Mouse (Mus musculus) liver, embryonic 14.5 days (tissue): ENCODE data around the gene Hist1h2bb. TPM values are rescaled to one million over a fixed set of nuclear protein-coding genes. Genes with fewer than 3 reads are reported as not detected.
A peak's percentile ranks its signal among the peaks of the same experiment; 100 is the strongest.

Experiments used
- ATAC-seq: fragments of 200-750 bp; cut with Nextera tagmentation; 2 replicates; pipeline ENCODE4 v1.8.0; 2017; ENCODE audit warnings: moderate number of reproducible peaks, mild to moderate bottlenecking, moderate library complexity; ENCODE audit not compliant: insufficient read depth
- DNase-seq, 3 experiments: peaks; one replicate each; pipeline ENCODE4 v3.0.0-alpha.2; 2012 to 2013; ENCODE audit warnings: low read depth in 3 of 3, low spot score in 3 of 3
- H3K27ac ChIP-seq: fragments of 300-500 bp; sonication (generic); 2 replicates; pipeline ENCODE4 v1.5.1; 2014; ENCODE audit warnings: moderate library complexity, mild to moderate bottlenecking, control low read depth, inconsistent platforms
- H3K27me3 ChIP-seq: fragments of 300-500 bp; sonication (generic); 2 replicates; pipeline ENCODE4 v1.6.1; 2014; ENCODE audit warnings: mild to moderate bottlenecking, low read length, moderate library complexity; ENCODE audit not compliant: control insufficient read depth, insufficient read depth
- H3K36me3 ChIP-seq: fragments of 300-500 bp; sonication (generic); replicated peaks from 2 replicates; pipeline ENCODE4 v1.6.1; 2014; ENCODE audit warnings: low read depth; ENCODE audit not compliant: control insufficient read depth, insufficient read depth
- H3K4me1 ChIP-seq, 2 experiments: fragments of 200-500 bp in 1 of 2; fragments of 300-500 bp in 1 of 2; sonication (generic) in 1 of 2; replicated peaks; 2 replicates each; pipeline ENCODE4 v1.6.1; 2012 to 2014; ENCODE audit warnings: antibody characterized with exemption in 1 of 2, inconsistent platforms in 1 of 2, low read length in 1 of 2; ENCODE audit not compliant: control insufficient read depth in 2 of 2, insufficient read depth in 2 of 2
- H3K4me2 ChIP-seq: fragments of 300-500 bp; sonication (generic); 2 replicates; pipeline ENCODE4 v1.6.1; 2014; ENCODE audit warnings: low read depth, mild to moderate bottlenecking, control low read depth, moderate library complexity
- H3K4me3 ChIP-seq, 2 experiments: fragments of 200-500 bp in 1 of 2; fragments of 300-500 bp in 1 of 2; sonication (generic) in 1 of 2; 2 replicates each; pipeline ENCODE4 v1.5.1; 2012 to 2014; ENCODE audit warnings: low read depth in 2 of 2, low read length in 2 of 2, mild to moderate bottlenecking in 2 of 2, control low read depth in 1 of 2, inconsistent platforms in 1 of 2, moderate library complexity in 1 of 2; ENCODE audit not compliant: insufficient read depth in 1 of 2
- H3K9ac ChIP-seq: fragments of 300-500 bp; sonication (generic); replicated peaks from 2 replicates; pipeline ENCODE4 v1.6.1; 2014; ENCODE audit warnings: mild to moderate bottlenecking, control low read depth, moderate library complexity
- H3K9me3 ChIP-seq: fragments of 300-500 bp; sonication (generic); 2 replicates; pipeline ENCODE4 v1.6.1; 2016; ENCODE audit warnings: low read length, mixed read lengths; ENCODE audit not compliant: control insufficient read depth
- CTCF ChIP-seq: IDR thresholded peaks from 2 replicates; pipeline ENCODE4 v1.5.1; 2016; ENCODE audit warnings: antibody characterized with exemption, low read depth, control low read depth
- EP300 ChIP-seq: IDR thresholded peaks from 2 replicates; pipeline ENCODE4 v1.6.1; 2016; ENCODE audit warnings: antibody characterized with exemption, low read depth
- WGBS: fragments of 180-500 bp; shearing (Covaris S2); extraction: QIAGEN DNeasy Blood & Tissue Kit; methylation state at CpG from one replicate; pipeline ENCODE4 v1.1.7; 2014; ENCODE audit not compliant: insufficient replicate concordance; 5-methylcytosine and 5-hydroxymethylcytosine counted together
- polyA plus RNA-seq, 2 experiments: library from polyadenylated mRNA; depleted of rRNA in 1 of 2; stranded (reverse) in 1 of 2; unstranded in 1 of 2; fragments of >200 nt; fragmentation: Nextera tagmentation in 1 of 2; extraction: Ambion mirVana in 1 of 2; gene quantifications; 2 replicates each; pipeline versions ENCODE4 v1.2.1 to v1.2.3; 2012 to 2014

Gene Hist1h2bb
- polyA plus RNA-seq, 2 experiments = 2.6 to 20.0 TPM

DNA sequence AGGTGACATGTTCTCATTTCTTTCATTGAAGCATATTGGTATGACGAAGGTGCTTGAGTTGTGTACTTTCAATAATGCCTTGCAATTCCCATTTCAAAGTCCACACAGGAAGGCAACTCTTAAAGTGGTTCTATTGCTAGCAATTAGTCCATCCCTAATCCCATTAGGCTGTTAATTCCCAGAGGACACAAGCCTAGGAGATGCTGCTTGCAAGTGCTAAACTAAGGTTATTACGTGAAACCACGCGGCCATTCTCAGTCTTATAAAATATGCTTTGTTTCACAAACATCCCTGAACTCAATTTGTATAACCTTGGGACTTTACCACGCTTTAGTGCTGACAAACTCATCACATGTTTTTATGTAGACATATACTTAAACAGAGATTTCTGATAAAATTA is 9.4 kb upstream of the Hist1h2bb start:
- DNase-seq (no peak), ATAC-seq (no peak)
- H3K27me3 ChIP-seq = no peaks in the 10 kb centered on the region
- no peak overlapping the region for H3K9ac ChIP-seq
- peak overlapping the region; percentile 51 for H3K27ac ChIP-seq
- H3K4me2 ChIP-seq = no peak overlapping the region
- no peak overlapping the region for H3K4me3 ChIP-seq
- H3K9me3 ChIP-seq = no peaks in the 10 kb centered on the region
- H3K36me3 ChIP-seq = no peaks in the 10 kb centered on the region
- peaks cover 12 to 14% of the 10 kb centered on the region in 2 experiments for H3K4me1 ChIP-seq
- no peak for TF ChIP-seq EP300
- TF ChIP-seq CTCF = no peak
- 84% methylated on average over 5 of the region's 5 CpGs for WGBS

DNA sequence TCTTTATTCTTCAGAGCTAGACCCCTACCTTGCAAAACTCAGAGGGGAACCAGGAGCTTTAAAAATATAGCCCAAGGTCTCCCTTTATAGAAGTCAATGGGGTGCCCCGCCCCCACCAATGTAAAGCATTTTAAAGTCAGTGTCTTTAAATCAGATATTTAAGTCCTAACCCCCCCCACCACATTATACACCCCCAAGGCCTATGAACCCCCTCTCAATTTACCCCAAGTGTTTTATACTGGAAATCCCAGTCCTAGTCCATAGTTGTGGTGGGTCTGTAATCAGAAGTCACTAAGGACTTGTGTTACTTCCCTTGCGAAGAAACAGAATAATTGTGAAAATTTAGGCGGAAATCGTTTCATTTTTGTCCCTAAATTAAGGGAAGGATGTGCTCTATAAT is 8.5 kb upstream of the Hist1h2bb start:
- whole genome bisulfite sequencing = 19% methylated on average over 4 of the region's 4 CpGs
- DNase-seq = no peak
- no peaks in the 10 kb centered on the region for H3K27me3 ChIP-seq

DNA sequence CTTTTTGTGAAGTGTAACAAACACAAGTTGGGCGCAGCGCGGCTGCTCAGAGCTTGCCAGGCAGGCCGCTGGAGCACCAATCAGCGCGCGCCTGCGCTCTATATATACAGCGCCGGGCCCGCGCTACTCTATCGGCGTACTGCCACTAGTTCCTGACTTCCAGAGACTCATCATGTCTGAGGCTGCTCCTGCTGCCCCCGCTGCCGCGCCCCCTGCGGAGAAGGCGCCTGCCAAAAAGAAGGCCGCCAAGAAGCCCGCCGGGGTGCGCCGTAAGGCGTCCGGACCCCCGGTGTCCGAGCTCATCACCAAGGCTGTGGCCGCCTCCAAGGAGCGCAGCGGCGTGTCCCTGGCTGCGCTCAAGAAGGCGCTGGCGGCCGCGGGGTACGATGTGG is 7.9 kb upstream of the Hist1h2bb start, which contains the start of gene Hist1h1c:
TSS of gene Hist1h1c (plus strand) at position 132 of the 392 bp plus-strand sequence.
- under 1% methylated on average over 33 of the region's 38 CpGs for whole genome bisulfite sequencing
- peak within 1 kb of the TSS; percentile 94 for H3K4me2 ChIP-seq
- TF ChIP-seq CTCF (peak; percentile 41), EP300 (peak; percentile 81)
- H3K4me1 ChIP-seq = peaks cover 16 to 20% of the 10 kb centered on the region in 2 experiments
- no peaks in the 10 kb centered on the region for H3K27me3 ChIP-seq
- DNase-seq (peak; percentile 90 to 91 (median 91)), ATAC-seq (peak; percentile 77)
- H3K27ac ChIP-seq = peak within 1 kb of the TSS; percentile 99
- H3K36me3 ChIP-seq = no peaks in the 10 kb centered on the region
- H3K9ac ChIP-seq = peak within 1 kb of the TSS; percentile 97
- H3K9me3 ChIP-seq = no peaks in the 10 kb centered on the region
- peak within 1 kb of the TSS; percentile 65 to 86 for H3K4me3 ChIP-seq

More for the DNA sequence above, 8.5 kb upstream of the Hist1h2bb start:
- H3K9me3 ChIP-seq = no peaks in the 10 kb centered on the region
- peak overlapping the region; percentile 94 for H3K4me2 ChIP-seq
- peaks cover 16 to 17% of the 10 kb centered on the region in 2 experiments for H3K4me1 ChIP-seq
- H3K9ac ChIP-seq = peak overlapping the region; percentile 97
- ATAC-seq = no peak
- peak overlapping the region in 1 of 2 experiments; percentile 65; a peak in 2 of 4 replicates for H3K4me3 ChIP-seq
- H3K27ac ChIP-seq = peak overlapping the region; percentile 99
- TF ChIP-seq EP300 = no peak
- no peak for TF ChIP-seq CTCF
- no peaks in the 10 kb centered on the region for H3K36me3 ChIP-seq

DNA sequence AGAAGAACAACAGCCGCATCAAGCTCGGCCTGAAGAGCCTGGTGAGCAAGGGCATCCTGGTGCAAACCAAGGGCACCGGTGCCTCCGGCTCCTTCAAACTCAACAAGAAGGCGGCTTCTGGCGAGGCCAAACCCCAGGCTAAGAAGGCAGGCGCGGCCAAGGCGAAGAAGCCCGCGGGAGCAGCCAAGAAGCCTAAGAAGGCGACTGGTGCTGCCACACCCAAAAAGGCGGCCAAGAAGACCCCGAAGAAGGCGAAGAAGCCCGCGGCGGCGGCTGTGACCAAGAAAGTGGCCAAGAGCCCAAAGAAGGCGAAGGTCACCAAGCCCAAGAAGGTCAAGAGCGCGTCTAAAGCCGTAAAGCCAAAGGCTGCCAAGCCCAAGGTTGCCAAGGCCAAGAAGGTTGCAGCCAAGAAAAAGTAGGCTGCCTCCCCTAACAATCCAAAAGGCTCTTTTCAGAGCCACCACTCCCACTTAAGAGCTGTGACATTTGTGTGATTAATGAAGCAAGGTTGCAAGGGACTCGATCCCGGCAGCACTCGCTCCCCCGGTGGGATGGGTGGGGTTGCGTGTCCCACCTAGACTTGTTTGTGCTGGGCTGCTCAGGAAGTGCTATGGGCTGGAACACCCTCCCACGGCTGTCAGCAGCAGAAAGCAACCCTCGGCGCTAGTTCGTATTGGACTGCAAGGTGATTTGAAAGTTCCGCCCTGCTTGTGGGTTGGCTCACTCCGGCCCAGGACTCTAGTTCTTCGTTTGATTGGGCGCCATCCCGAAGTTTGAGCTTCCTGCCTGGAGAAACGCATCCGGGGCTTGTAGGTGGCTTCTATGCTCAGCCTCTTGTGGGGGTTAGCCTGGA is 7.2 kb upstream of the Hist1h2bb start:
- Histone ChIP-seq H3K36me3 (no peaks in the 10 kb centered on the region), H3K9me3 (no peaks in the 10 kb centered on the region), H3K4me3 (peak overlapping the region; percentile 65 to 86), H3K4me1 (peaks cover 16 to 22% of the 10 kb centered on the region in 2 experiments), H3K27ac (peak overlapping the region; percentile 99), H3K27me3 (no peaks in the 10 kb centered on the region), H3K4me2 (peak overlapping the region; percentile 94), H3K9ac (peak overlapping the region; percentile 97)
- TF ChIP-seq CTCF (no peak; the same call in 1 of the 2 replicates), EP300 (peak; percentile 68)
- ATAC-seq (peak; percentile 78), DNase-seq (peak; percentile 90 to 96 (median 93))
- under 1% methylated on average over 39 of the region's 39 CpGs for WGBS

DNA sequence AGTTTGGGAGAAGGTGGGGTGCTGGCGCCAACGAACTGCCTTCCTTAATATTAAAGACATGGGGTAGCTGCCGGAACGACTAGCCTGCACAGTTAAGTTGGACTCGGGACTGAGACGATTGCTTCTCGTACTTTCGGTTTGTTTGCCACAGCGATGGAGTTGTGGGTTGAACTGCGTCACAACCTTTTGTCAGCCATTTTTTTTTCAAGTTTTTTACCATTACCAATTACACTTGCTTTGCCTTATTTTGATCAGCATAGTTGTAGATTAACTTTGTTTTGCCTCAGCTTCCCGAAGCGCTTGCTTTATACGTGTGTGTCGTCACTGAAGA is 6.6 kb upstream of the Hist1h2bb start:
- Histone ChIP-seq H3K9ac (peak overlapping the region; percentile 97), H3K9me3 (no peaks in the 10 kb centered on the region), H3K36me3 (no peaks in the 10 kb centered on the region), H3K4me1 (peaks cover 16 to 22% of the 10 kb centered on the region in 2 experiments), H3K27ac (peak overlapping the region; percentile 99), H3K4me3 (peak overlapping the region; percentile 65 to 86), H3K4me2 (peak overlapping the region; percentile 94), H3K27me3 (no peaks in the 10 kb centered on the region)
- DNase-seq (no peak), ATAC-seq (no peak)
- WGBS = under 1% methylated on average over 14 of the region's 14 CpGs
- peak; percentile 11; the same call in 1 of the 2 replicates for TF ChIP-seq EP300
- TF ChIP-seq CTCF = no peak
